In the genomic region with DNA sequence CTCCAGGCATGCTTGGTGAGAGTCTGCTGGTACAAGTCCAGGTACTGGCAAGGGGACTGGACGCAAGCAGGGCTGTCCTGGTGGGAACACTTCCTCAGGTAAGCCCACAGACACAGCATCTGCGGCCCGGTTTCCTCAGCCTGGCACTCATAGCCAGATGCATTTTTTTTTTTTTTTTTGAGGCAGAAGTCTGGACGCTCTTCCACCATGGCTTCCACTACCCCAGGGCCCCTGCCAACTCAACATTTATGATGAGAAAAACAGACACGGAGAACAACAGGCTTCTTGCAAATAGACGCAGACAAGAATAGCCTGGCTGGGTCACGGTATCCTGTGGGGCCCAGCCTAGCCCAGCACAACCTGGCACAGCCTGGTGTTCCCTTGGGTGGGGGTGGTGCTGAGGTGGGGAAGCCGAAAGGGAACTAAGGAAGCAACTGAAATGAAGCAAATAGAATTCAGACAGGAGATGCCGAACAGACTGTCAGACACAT, we compare ENCODE assay signal across 9 mouse cellular contexts. TPM values are rescaled to one million over a fixed set of nuclear protein-coding genes. Genes with fewer than 3 reads are reported as not detected.
DNase-seq lines count a peak whose midpoint lies in the region; ATAC-seq and TF ChIP-seq lines count a peak whose summit lies in the region.
"Had no signal": no experiment of that assay in that cellular context is flagged by ENCODE, and none has a peak within 500 bp of the region (broad histone marks: within the 10 kb centered on the region; RNA-seq: fewer than 3 reads in every experiment).

No protein-coding gene starts in this region.

- TF ChIP-seq POLR2A in heart, adult 2 months (IDR thresholded peaks at IDR 0.05; ENCODE audit: insufficient read depth, low read depth, low read length): 0 out of 2 replicates have a peak, but pooled peaks have one; percentile 8

- WGBS in forebrain, embryonic 10.5 days: 90% methylated on average over 9 of the region's 9 CpGs
- WGBS in forebrain, embryonic 11.5 days: 88% methylated on average over 9 of the region's 9 CpGs
- 11% methylated on average over 9 of the region's 9 CpGs for WGBS in heart, adult 2 months

- H3K27me3 ChIP-seq in forebrain, embryonic 10.5 days (ENCODE audit: poor library complexity, severe bottlenecking): no peaks in the 10 kb centered on the region
- H3K27me3 ChIP-seq in forebrain, embryonic 11.5 days (ENCODE audit: control insufficient read depth, insufficient read depth, low read length): no peaks in the 10 kb centered on the region
- no peaks in the 10 kb centered on the region for H3K27me3 ChIP-seq in heart, adult 2 months (ENCODE audit: control insufficient read depth, insufficient read depth, low read length)

- no peaks in the 10 kb centered on the region for H3K79me2 ChIP-seq in heart, adult 2 months (replicated peaks; ENCODE audit: control insufficient read depth, insufficient read depth, low read length)

- DNase-seq in forebrain, embryonic 10.5 days (ENCODE audit: extremely low spot score, low spot score): no peak
- no peak for DNase-seq in forebrain, embryonic 11.5 days (ENCODE audit: low spot score)
- peak; percentile 82 to 89 for DNase-seq in cerebellum, adult 18-20 months
- peak; percentile 72 to 82 for DNase-seq in heart, adult 2 months
- DNase-seq in layer of hippocampus, adult 18-20 months (ENCODE audit: low spot score in 2 of 2): peak; percentile 58 to 65
- DNase-seq in thymus, postnatal 25 days: no peak
- no peak for DNase-seq in spleen, postnatal 14 days (ENCODE audit: low spot score in 2 of 2)

- no peak overlapping the region for H3K4me2 ChIP-seq in forebrain, embryonic 11.5 days (ENCODE audit: low read depth, low read length, severe bottlenecking)

- intact Hi-C loops in heart, adult 2 months (cut with DNase I): no loop called here

- no peaks in the 10 kb centered on the region for H3K9me3 ChIP-seq in forebrain, embryonic 10.5 days
- no peaks in the 10 kb centered on the region for H3K9me3 ChIP-seq in forebrain, embryonic 11.5 days (ENCODE audit: control insufficient read depth, low read length)

- peak overlapping the region; percentile 16; the same call in 1 of the 2 replicates for H3K27ac ChIP-seq in forebrain, embryonic 10.5 days
- no peak overlapping the region for H3K27ac ChIP-seq in forebrain, embryonic 11.5 days (ENCODE audit: low read depth, low read length)
- peak overlapping the region; percentile 70 for H3K27ac ChIP-seq in heart, adult 2 months
- H3K27ac ChIP-seq: liver, embryonic 14.5 days had no signal

- H3K36me3 ChIP-seq in forebrain, embryonic 10.5 days (replicated peaks): no peaks in the 10 kb centered on the region
- H3K36me3 ChIP-seq in forebrain, embryonic 11.5 days (ENCODE audit: control insufficient read depth, insufficient read depth, low read length): no peaks in the 10 kb centered on the region
- peaks cover 25% of the 10 kb centered on the region for H3K36me3 ChIP-seq in heart, adult 2 months (ENCODE audit: control insufficient read depth, insufficient read depth, low read length)

- no peak for ATAC-seq in forebrain, embryonic 11.5 days (replicated peaks; ENCODE audit: low FRiP score)
- no peak for ATAC-seq in CD4-positive, CD25-positive, alpha-beta regulatory T cell, adult 4 months

- H3K9ac ChIP-seq in forebrain, embryonic 11.5 days (ENCODE audit: low read length): no peak overlapping the region
- no peak overlapping the region; the same call in 1 of the 2 replicates for H3K9ac ChIP-seq in heart, adult 2 months (ENCODE audit: low read depth, low read length)
- H3K9ac ChIP-seq: liver, embryonic 14.5 days had no signal

- peaks cover 35% of the 10 kb centered on the region for H3K4me1 ChIP-seq in forebrain, embryonic 10.5 days
- H3K4me1 ChIP-seq in forebrain, embryonic 11.5 days (replicated peaks; ENCODE audit: control insufficient read depth, insufficient read depth, low read length): peaks cover 7% of the 10 kb centered on the region; the same call in 1 of the 2 replicates
- H3K4me1 ChIP-seq in heart, adult 2 months (ENCODE audit: control insufficient read depth, insufficient read depth, low read length): peaks cover 29% of the 10 kb centered on the region

- TF ChIP-seq CTCF in heart, adult 2 months (IDR thresholded peaks at IDR 0.05): no peak

- H3K4me3 ChIP-seq in forebrain, embryonic 10.5 days: no peak overlapping the region
- no peak overlapping the region for H3K4me3 ChIP-seq in forebrain, embryonic 11.5 days (ENCODE audit: low read depth, low read length)
- no peak overlapping the region for H3K4me3 ChIP-seq in heart, adult 2 months

- TF ChIP-seq EP300 in heart, adult 2 months (IDR thresholded peaks at IDR 0.05; ENCODE audit: insufficient read depth, low read depth, low read length): peak; percentile 59

RNA-seq across cellular contexts. Expression of a gene that starts 43.5 kb away (rescaled TPM):
- polyA plus RNA-seq in forebrain, embryonic 10.5 days (2016; fragmentation: Nextera tagmentation; extraction: Ambion mirVana): 2.9 and 3.2 TPM in 2 replicates
- 5.4 and 6.0 TPM in 2 replicates for polyA plus RNA-seq in forebrain, embryonic 11.5 days (2014; fragmentation: Nextera tagmentation; extraction: Ambion mirVana)
- total RNA-seq in heart, adult 2 months (2021): 10 to 100 TPM; 11.6 to 26.3 TPM
- 7.9 and 12.2 TPM in 2 replicates for polyA plus RNA-seq in heart, adult 2 months (2012; rRNA removed)
- total RNA-seq in layer of hippocampus, adult 18-20 months (2021): 10 to 100 TPM; 27.7 to 27.9 TPM
- polyA plus RNA-seq in CD4-positive, CD25-positive, alpha-beta regulatory T cell, adult 4 months (2017; shearing (Covaris generic)): 10 to 100 TPM in 1 of 2 experiments, 1 to 10 TPM in 1; 7.4 to 11.2 TPM

Comparison
In these comparisons a context has a peak if more than half of its experiments do, and no peak if none do; other contexts are left out.
1. DNase-seq: peak in cerebellum, adult 18-20 months (2 of 2), heart, adult 2 months (2 of 2) and layer of hippocampus, adult 18-20 months (2 of 2); none in forebrain, embryonic 10.5 days (single experiment), forebrain, embryonic 11.5 days (single experiment), thymus, postnatal 25 days (single experiment) and spleen, postnatal 14 days (0 of 2).